Mouse (Mus musculus): ENCODE data around the gene Mat2a. TPM values are rescaled to one million over a fixed set of nuclear protein-coding genes. Genes with fewer than 3 reads are reported as not detected.

Mat2a gene
- polyA plus RNA-seq, 1 experiment: 162 TPM

- H3K36me3 ChIP-seq (ENCODE audit: control insufficient read depth, insufficient read depth, low read length): peaks cover 3% of the 10 kb centered on the region; the same call in 1 of the 2 replicates
These were observed 51.5 kb downstream of the Mat2a start for GRCm38 (mm10) chr6:72387816-72388215.

GRCm38 (mm10) chr6:72386561-72386960, 52.8 kb downstream of the Mat2a start:
- TF ChIP-seq POLR2A (IDR thresholded peaks at IDR 0.05; ENCODE audit: control insufficient read depth, extremely low read depth, insufficient read depth, low read length, poor library complexity) (no peak), CTCF (IDR thresholded peaks at IDR 0.05; ENCODE audit: borderline replicate concordance, control insufficient read depth, extremely low read depth, insufficient read depth, low read length, poor library complexity) (no peak)
- DNase-seq: no peak
- H3K4me1 ChIP-seq (replicated peaks; ENCODE audit: control insufficient read depth, insufficient read depth, low read length): peaks cover 22% of the 10 kb centered on the region
- H3K4me3 ChIP-seq (ENCODE audit: control insufficient read depth, insufficient read depth, low read length): no peak overlapping the region
- 93% methylated on average over 2 of the region's 2 CpGs for WGBS
- H3K27me3 ChIP-seq (ENCODE audit: control insufficient read depth, insufficient read depth, low read length): no peaks in the 10 kb centered on the region
- H3K36me3 ChIP-seq (ENCODE audit: control insufficient read depth, insufficient read depth, low read length): peaks cover 3% of the 10 kb centered on the region; the same call in 1 of the 2 replicates
- H3K27ac ChIP-seq (ENCODE audit: control insufficient read depth, insufficient read depth, low read length): no peak overlapping the region

More at GRCm38 (mm10) chr6:72387816-72388215, 51.5 kb downstream of the Mat2a start:
- DNase-seq: no peak
- Histone ChIP-seq H3K4me3 (ENCODE audit: control insufficient read depth, insufficient read depth, low read length) (no peak overlapping the region), H3K4me1 (replicated peaks; ENCODE audit: control insufficient read depth, insufficient read depth, low read length) (peaks cover 16% of the 10 kb centered on the region), H3K27ac (ENCODE audit: control insufficient read depth, insufficient read depth, low read length) (no peak overlapping the region), H3K27me3 (ENCODE audit: control insufficient read depth, insufficient read depth, low read length) (no peaks in the 10 kb centered on the region)
- WGBS: 99% methylated on average over 3 of the region's 3 CpGs
- TF ChIP-seq CTCF (IDR thresholded peaks at IDR 0.05; ENCODE audit: borderline replicate concordance, control insufficient read depth, extremely low read depth, insufficient read depth, low read length, poor library complexity) (no peak), POLR2A (IDR thresholded peaks at IDR 0.05; ENCODE audit: control insufficient read depth, extremely low read depth, insufficient read depth, low read length, poor library complexity) (no peak)

- no peak for TF ChIP-seq CTCF (IDR thresholded peaks at IDR 0.05; ENCODE audit: borderline replicate concordance, control insufficient read depth, extremely low read depth, insufficient read depth, low read length, poor library complexity)
- no peak for TF ChIP-seq POLR2A (IDR thresholded peaks at IDR 0.05; ENCODE audit: control insufficient read depth, extremely low read depth, insufficient read depth, low read length, poor library complexity)
- no peak overlapping the region for H3K27ac ChIP-seq (ENCODE audit: control insufficient read depth, insufficient read depth, low read length)
- no peaks in the 10 kb centered on the region for H3K27me3 ChIP-seq (ENCODE audit: control insufficient read depth, insufficient read depth, low read length)
- H3K4me3 ChIP-seq (ENCODE audit: control insufficient read depth, insufficient read depth, low read length): no peak overlapping the region
- H3K4me1 ChIP-seq (replicated peaks; ENCODE audit: control insufficient read depth, insufficient read depth, low read length): peaks cover 28% of the 10 kb centered on the region
- no peak for DNase-seq
- 96% methylated on average over 4 of the region's 4 CpGs for WGBS
- peaks cover 3% of the 10 kb centered on the region; the same call in 1 of the 2 replicates for H3K36me3 ChIP-seq (ENCODE audit: control insufficient read depth, insufficient read depth, low read length)
These were observed 54.1 kb downstream of the Mat2a start for GRCm38 (mm10) chr6:72385258-72385657.

GRCm38 (mm10) chr6:72383952-72384351, 55.4 kb downstream of the Mat2a start:
- Histone ChIP-seq H3K4me1 (replicated peaks; ENCODE audit: control insufficient read depth, insufficient read depth, low read length) (peaks cover 27% of the 10 kb centered on the region), H3K36me3 (ENCODE audit: control insufficient read depth, insufficient read depth, low read length) (peaks cover 3% of the 10 kb centered on the region; the same call in 1 of the 2 replicates), H3K27ac (ENCODE audit: control insufficient read depth, insufficient read depth, low read length) (no peak overlapping the region)

GRCm38 (mm10) chr6:72383142-72383820, 56.1 kb downstream of the Mat2a start:
- TF ChIP-seq POLR2A (IDR thresholded peaks at IDR 0.05; ENCODE audit: control insufficient read depth, extremely low read depth, insufficient read depth, low read length, poor library complexity) (no peak), CTCF (IDR thresholded peaks at IDR 0.05; ENCODE audit: borderline replicate concordance, control insufficient read depth, extremely low read depth, insufficient read depth, low read length, poor library complexity) (no peak)
- Histone ChIP-seq H3K36me3 (ENCODE audit: control insufficient read depth, insufficient read depth, low read length) (peaks cover 3% of the 10 kb centered on the region; the same call in 1 of the 2 replicates), H3K27me3 (ENCODE audit: control insufficient read depth, insufficient read depth, low read length) (no peaks in the 10 kb centered on the region)

More at GRCm38 (mm10) chr6:72383952-72384351, 55.4 kb downstream of the Mat2a start:
- DNase-seq: no peak
- 99% methylated on average over 7 of the region's 7 CpGs for WGBS
- Histone ChIP-seq H3K4me3 (ENCODE audit: control insufficient read depth, insufficient read depth, low read length) (no peak overlapping the region), H3K27me3 (ENCODE audit: control insufficient read depth, insufficient read depth, low read length) (no peaks in the 10 kb centered on the region)
- TF ChIP-seq CTCF (IDR thresholded peaks at IDR 0.05; ENCODE audit: borderline replicate concordance, control insufficient read depth, extremely low read depth, insufficient read depth, low read length, poor library complexity): no peak

More at GRCm38 (mm10) chr6:72383142-72383820, 56.1 kb downstream of the Mat2a start:
- Histone ChIP-seq H3K27ac (ENCODE audit: control insufficient read depth, insufficient read depth, low read length) (no peak overlapping the region), H3K4me1 (replicated peaks; ENCODE audit: control insufficient read depth, insufficient read depth, low read length) (peaks cover 25% of the 10 kb centered on the region), H3K4me3 (ENCODE audit: control insufficient read depth, insufficient read depth, low read length) (no peak overlapping the region)
- 95% methylated on average over 6 of the region's 6 CpGs for WGBS
- DNase-seq: no peak

Other genes starting within 250 kb of the Mat2a start
- gene Atoh8, start 204.0 kb downstream of the Mat2a start, polyA plus RNA-seq (2012; rRNA removed): 3.6 and 3.8 TPM in 2 replicates
- gene Sftpb, start 134.9 kb downstream of the Mat2a start, polyA plus RNA-seq (2012; rRNA removed): 2.5 and 6.6 TPM in 2 replicates
- 35.6 and 40.3 TPM in 2 replicates for gene Usp39, start 94.4 kb downstream of the Mat2a start, polyA plus RNA-seq (2012; rRNA removed)
- gene 0610030E20Rik, start 92.2 kb downstream of the Mat2a start, polyA plus RNA-seq (2012; rRNA removed): 42.2 and 42.3 TPM in 2 replicates
- gene Tmem150a, start 84.1 kb downstream of the Mat2a start, polyA plus RNA-seq (2012; rRNA removed): 14.4 and 19.4 TPM in 2 replicates
- 90.7 and 98.9 TPM in 2 replicates for gene Rnf181, start 72.6 kb downstream of the Mat2a start, polyA plus RNA-seq (2012; rRNA removed)
- 18.2 and 24.0 TPM in 2 replicates for gene Vamp5, start 59.1 kb downstream of the Mat2a start, polyA plus RNA-seq (2012; rRNA removed)
- gene Vamp8, start 48.9 kb downstream of the Mat2a start, polyA plus RNA-seq (2012; rRNA removed): 104 and 149 TPM in 2 replicates
- 14.0 and 15.3 TPM in 2 replicates for gene Ggcx, start 25.2 kb downstream of the Mat2a start, polyA plus RNA-seq (2012; rRNA removed)
- gene Sh2d6, start 82.1 kb upstream of the Mat2a start, polyA plus RNA-seq (2012; rRNA removed): 4.5 and 6.5 TPM in 2 replicates
- 49.1 and 50.6 TPM in 2 replicates for gene Capg, start 104.8 kb upstream of the Mat2a start, polyA plus RNA-seq (2012; rRNA removed)
- 22.9 and 23.4 TPM in 2 replicates for gene Elmod3, start 158.9 kb upstream of the Mat2a start, polyA plus RNA-seq (2012; rRNA removed)
- gene Retsat, start 158.9 kb upstream of the Mat2a start, polyA plus RNA-seq (2012; rRNA removed): 16.5 and 17.1 TPM in 2 replicates
- gene Tgoln1, start 177.4 kb upstream of the Mat2a start, polyA plus RNA-seq (2012; rRNA removed): 33.2 and 37.9 TPM in 2 replicates